Mouse (Mus musculus): Measurements from ENCODE around the gene Rhox2e.
"Not testable (repeated sequence)": the region's sequence is repeated elsewhere in the genome, so short reads cannot be mapped to it uniquely, and the experiment has no call there.

Gene Rhox2e

DNA sequence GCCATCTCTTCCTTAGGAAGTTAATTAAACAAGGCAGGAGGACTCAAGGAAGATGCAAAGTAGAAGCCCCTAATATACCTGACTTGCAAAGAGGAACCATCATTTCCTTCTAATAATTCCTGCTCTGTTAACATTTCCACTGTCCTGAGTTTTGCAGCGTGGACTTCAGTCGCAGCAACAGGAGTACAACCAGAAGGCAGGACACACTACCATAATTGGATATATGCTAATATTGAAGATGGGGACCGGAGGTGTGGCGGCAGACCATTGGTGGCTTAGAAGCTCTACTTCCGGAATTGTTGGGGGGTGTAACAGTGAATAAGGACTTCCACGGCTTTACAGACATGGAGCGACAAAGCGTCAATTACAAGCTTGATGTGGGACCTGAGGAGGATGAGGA is at the start of gene Rhox2e:
TSS of gene Rhox2e (plus strand) at position 301 of the 400 bp plus-strand sequence.
- DNase-seq (ENCODE audit: low spot score in 2 of 2), result not testable (repeated sequence)

DNA sequence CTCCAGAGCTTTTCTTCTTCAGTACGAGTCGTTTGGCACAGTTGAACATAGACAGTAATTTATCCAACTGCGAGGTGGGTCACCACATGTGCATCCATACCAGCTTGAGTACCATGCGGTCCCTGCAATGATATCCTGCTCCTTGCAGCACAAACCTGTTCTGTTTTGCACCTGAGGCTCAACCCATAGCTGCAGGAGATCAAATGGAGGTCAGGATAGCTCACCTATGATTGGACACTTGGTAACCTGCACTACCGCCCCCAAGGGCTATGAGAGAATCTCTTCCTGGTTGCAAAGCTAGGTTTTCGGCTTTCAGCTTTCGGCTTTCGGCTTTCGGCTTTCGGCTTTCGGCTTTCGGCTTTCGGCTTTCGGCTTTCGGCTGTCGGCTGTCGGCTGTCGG is 16.2 kb upstream of the Rhox2e start, which contains the start of gene Rhox4d:
TSS of gene Rhox4d (plus strand) at position 301 of the 400 bp plus-strand sequence.
- DNase-seq (ENCODE audit: low spot score in 2 of 2), result not testable (repeated sequence)

DNA sequence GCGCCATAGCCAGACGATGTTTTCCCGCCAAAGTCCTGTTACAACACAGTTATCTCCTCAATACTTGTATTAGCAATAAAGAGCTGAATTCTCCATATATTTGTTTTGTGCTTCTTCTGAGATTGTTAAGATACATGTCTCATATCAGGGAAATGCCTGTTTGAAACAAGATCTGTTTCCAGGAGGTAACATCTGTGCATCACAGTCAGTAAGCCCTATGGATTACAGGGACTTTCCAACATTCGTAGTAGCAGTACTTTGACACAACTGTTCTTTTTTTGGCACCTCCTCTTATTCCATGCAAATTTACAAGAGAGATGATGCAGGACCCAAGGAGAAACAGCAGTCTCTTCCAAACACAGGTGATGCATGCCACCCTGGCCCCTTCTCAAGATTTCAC is 11.5 kb downstream of the Rhox2e start, which contains the start of gene Rhox3e:
TSS of gene Rhox3e (plus strand) at position 301 of the 400 bp plus-strand sequence.
- not testable (repeated sequence) for DNase-seq (ENCODE audit: low spot score in 2 of 2)

DNA sequence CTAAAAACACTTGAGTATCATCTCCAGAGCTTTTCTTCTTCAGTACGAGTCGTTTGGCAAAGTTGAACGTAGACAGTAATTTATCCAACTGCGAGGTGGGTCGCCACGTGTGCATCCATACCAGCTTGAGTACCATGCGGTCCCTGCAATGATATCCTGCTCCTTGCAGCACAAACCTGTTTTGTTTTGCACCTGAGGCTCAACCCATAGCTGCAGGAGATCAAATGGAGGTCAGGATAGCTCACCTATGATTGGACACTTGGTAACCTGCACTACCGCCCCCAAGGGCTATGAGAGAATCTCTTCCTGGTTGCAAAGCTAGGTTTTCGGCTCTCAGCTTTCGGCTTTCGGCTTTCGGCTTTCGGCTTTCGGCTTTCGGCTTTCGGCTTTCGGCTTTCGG is 26.9 kb downstream of the Rhox2e start, which contains the start of gene Rhox4e:
TSS of gene Rhox4e (plus strand) at position 301 of the 400 bp plus-strand sequence.
- DNase-seq (ENCODE audit: low spot score in 2 of 2), result not testable (repeated sequence)

DNA sequence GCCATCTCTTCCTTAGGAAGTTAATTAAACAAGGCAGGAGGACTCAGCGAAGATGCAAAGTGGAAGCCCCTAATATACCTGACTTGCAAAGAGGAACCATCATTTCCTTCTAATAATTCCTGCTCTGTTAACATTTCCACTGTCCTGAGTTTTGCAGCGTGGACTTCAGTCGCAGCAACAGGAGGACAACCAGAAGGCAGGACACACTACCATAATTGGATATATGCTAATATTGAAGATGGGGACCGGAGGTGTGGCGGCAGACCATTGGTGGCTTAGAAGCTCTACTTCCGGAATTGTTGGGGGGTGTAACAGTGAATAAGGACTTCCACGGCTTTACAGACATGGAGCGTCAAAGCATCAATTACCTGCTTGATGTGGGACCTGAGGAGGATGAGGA is 40.9 kb downstream of the Rhox2e start, which contains the start of gene Rhox2f:
TSS of gene Rhox2f (plus strand) at position 301 of the 400 bp plus-strand sequence.
- DNase-seq (ENCODE audit: low spot score in 2 of 2), result not testable (repeated sequence)

DNA sequence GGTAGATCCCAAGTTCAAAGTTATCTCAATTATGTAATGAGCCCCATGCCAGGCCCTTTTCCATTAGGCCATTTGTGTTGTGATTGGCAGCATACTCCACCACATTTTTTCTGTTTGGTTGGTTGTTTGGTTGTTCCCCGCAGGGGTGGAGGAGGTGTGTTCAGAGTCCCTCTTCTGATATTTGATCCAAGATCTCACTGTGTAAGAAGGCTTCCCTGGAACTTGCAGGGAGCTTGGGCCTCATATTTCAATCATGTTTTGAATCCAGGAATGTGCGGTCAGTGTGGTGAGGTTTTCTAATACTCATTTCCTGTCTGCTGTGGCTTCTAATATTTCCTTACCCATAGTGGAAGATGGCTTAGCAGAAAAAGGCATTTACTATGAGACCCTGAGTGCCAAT is 42.4 kb downstream of the Rhox2e start:
- not testable (repeated sequence) for DNase-seq (ENCODE audit: low spot score in 2 of 2)

DNA sequence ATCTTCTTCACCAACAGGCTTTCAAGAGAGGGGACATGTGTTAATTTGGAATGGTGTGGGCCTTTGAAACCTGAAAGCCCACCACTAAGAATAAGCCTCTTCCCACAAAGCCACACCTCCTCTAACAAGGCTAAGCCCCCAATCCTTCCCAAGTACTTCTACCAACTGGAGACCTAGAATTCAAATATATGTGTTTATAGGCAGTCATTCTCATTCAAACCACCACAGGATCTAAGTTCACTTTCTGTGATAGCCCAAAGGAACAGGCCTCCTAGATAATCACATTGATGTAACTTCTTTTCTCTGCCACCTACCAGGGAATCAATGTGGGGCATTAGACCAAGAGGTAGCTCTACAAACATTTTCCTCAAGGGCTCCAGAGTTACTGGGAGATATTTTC is 50.4 kb downstream of the Rhox2e start, which contains the start of gene Rhox3f:
TSS of gene Rhox3f (plus strand) at position 301 of the 400 bp plus-strand sequence.
- DNase-seq (ENCODE audit: low spot score in 2 of 2), result not testable (repeated sequence)
